Mouse (Mus musculus): ENCODE results near the gene Rabl3.

The Rabl3 gene

DNA sequence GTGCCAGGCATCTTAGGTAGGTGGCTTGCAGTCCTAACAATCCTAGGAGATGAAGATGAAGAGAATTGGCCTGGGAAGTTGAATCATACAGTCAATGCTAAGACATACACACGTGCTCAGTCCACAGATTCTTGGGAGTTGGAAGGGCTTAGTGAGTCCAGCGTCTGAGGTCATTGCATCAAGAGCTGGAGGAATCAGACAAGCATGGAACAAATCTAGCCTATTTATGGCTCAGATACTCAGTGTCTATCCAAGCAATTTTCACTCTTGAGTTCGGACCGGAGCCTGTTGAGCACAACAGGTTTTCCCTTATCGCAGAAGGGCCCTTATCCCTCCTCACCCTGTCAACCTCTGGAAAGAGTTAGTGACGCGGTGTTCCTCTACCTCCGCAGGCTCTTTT, 51.9 kb downstream of the Rabl3 start:
- DNase-seq (ENCODE audit: low read depth, low spot score), result no peak

GRCm38 (mm10) chr16:37597412-37597811, 57.7 kb downstream of the Rabl3 start:
- DNase-seq (ENCODE audit: low read depth, low spot score), result no peak

- DNase-seq (ENCODE audit: low read depth, low spot score), result no peak
Observed at GRCm38 (mm10) chr16:37598463-37598862, 58.8 kb downstream of the Rabl3 start.

DNA sequence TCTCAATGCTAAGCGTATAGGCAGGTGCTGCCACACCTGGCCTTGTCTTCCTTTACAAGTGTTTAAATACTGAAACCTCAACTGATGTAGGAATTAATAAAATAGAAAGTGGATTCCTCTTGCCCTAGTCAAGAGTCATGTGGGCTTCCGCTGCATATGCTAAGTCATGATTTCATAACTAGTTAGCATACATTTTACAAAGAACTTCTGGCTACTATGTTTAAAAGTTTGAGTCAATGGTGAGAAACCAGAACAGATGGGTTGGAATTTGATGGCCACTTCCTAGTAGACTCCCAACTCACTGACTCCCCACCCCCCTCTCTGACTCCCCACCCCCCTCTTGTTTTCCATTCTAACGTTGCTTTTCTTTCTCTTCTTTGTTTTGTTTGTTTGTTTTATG, 59.6 kb downstream of the Rabl3 start:
- DNase-seq (ENCODE audit: low read depth, low spot score), result no peak

DNA sequence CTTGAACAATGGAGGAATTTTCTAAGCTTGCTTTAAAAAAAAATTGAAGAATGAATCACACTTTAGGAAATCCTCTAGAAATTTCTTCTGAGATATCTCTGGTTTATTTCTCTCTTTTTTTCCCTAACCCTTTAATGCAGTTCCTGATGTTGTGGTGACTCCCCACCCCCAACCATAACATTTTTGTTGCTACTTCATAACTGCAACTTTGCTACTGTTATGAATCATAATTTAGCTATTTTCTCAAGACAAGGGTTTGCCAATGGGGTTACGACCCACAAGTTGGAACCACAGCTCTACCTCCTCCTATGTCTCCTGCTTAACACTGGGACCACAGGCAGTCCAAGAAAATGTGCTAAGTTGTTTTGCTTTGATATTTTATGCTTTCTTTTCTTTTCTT, 63.7 kb downstream of the Rabl3 start:
- no peak for DNase-seq (ENCODE audit: low read depth, low spot score)

DNA sequence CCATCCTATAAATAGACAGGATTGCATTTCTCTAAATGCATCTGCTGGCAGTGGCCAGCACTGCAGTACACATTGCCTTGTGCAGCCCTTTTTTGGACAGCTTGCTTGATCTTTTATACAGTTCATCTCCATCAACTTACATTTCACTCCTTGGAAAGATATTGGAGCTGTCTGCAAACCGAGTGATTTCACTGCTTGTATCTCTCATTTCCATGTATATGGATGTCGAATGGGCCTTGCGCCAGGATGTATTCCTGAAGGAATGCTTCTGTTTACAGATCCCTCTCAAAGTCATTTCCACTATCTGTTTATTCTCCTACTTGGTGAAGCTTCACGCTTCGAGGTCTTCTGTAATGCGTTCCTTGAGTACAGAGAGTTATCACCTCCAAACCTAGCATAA, 64.6 kb downstream of the Rabl3 start:
- no peak for DNase-seq (ENCODE audit: low read depth, low spot score)

DNA sequence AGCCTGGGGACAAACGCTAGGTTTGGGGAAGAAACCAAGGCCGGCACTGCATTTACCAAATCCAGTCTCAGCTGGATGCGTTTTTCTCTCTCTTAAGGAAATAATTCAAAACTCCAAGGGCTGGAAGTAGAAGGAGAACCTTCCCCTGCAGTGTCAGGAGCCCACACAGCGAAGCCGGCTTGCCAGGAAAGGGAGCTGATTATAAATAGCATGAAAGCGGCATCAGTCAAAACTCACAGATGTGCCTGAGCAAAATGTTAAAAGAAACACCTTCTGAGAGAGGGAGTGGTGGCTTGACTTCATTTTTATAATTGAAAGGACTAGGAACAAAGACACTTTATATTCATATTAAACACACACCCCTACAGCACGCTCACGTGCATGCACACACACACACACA, 70.6 kb downstream of the Rabl3 start:
- no peak for DNase-seq (ENCODE audit: low read depth, low spot score)

- DNase-seq (ENCODE audit: low read depth, low spot score), result no peak
Observed at GRCm38 (mm10) chr16:37611072-37611471, 71.4 kb downstream of the Rabl3 start.

DNA sequence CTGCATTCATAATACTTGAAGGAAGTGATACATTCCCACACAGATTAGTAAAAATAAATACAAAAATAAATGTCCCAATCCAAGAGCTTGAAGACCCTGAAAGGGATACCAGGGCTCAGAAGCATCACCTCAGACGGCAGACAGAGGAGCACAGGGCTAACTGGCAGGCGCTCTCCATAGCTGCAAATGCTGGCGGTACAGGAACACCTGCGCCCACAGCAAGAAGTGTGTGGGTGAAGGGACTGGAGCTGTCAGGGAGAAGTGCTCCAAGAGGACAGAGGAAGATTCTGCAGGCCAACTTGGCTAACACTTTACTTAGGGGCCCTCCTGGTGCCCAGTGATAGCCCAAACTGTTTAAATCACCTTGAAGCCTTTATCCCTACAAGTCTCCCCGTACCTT, 72.3 kb downstream of the Rabl3 start:
- DNase-seq (ENCODE audit: low read depth, low spot score), result no peak

GRCm38 (mm10) chr16:37614540-37614939, 74.9 kb downstream of the Rabl3 start:
- DNase-seq (ENCODE audit: low read depth, low spot score), result no peak

DNA sequence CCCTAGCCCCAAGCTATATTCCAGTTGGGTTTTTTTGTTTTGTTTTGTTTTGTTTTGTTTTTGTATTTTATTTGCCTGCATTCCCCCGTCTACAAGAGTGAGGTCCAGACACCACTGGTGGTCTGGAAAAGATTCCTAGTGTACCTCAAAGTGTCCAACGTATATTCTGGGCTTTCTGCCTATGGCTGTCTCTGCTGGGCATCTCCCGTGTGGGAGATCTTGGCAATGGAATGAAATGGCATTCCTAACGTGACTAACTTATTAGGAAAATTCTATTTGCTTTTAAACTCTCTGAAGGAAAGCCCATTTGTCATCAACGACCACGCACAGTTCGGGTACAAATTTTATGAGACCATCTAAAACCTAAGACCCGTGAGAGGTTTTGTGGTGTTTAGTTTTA, 75.7 kb downstream of the Rabl3 start:
- DNase-seq (ENCODE audit: low read depth, low spot score), result no peak

DNA sequence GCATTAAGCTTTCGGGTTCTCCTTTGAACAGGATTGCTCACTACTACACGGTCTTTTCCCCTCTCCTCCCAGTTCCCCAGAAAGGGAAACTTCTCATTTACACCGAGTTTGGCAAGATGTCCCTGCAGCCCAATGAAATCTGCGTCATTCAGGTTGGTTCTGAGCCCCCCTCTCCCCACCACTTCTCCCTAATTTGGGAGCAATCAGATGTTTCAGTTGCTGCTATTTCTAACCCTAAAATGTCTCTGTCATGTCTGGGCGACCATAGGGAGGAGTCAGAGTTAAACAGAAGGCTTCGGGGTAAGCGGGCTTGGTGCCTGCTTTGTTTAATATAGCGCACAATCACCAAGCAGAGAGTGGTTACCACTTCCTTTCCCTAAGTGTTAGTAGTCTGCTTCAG, 76.4 kb downstream of the Rabl3 start:
- DNase-seq (ENCODE audit: low read depth, low spot score), result no peak

- DNase-seq (ENCODE audit: low read depth, low spot score), result no peak
Observed at GRCm38 (mm10) chr16:37617695-37618094, 78.0 kb downstream of the Rabl3 start.

Data from embryo, embryonic 11.5 days (tissue).